Mouse (Mus musculus): ENCODE results near the gene Exoc2.

- TF ChIP-seq CTCF (IDR thresholded peaks at IDR 0.05; ENCODE audit: low read depth) (no peak), EP300 (IDR thresholded peaks at IDR 0.05; ENCODE audit: low read depth) (no peak)
Observed at GRCm38 (mm10) chr13:30985275-30985597, 11.3 kb upstream of the Exoc2 start.
